In the genomic region with DNA sequence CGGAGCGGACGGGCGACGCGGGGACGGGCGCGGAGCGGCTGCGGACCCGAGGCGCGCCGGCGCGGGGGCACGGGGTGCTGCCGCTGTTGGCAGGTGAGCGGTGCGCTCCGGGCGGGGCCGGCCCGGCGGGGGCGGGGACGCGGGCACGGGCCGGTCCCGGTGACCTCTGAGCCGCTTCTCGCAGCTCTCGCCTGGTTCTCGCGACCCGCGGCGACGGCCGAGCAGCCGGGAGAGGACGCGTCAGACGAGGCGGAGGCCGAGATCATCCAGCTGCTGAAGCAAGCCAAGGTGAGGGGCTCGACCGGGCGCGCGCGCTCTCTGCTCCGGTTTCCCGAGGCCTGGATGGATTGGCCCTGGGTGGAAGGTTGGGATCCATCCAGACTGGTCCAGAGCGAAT, we compare ENCODE assay signal across 8 mouse cellular contexts. TPM values are rescaled to one million over a fixed set of nuclear protein-coding genes. Genes with fewer than 3 reads are reported as not detected.
DNase-seq lines count a peak whose midpoint lies in the region; ATAC-seq and TF ChIP-seq lines count a peak whose summit lies in the region.

No protein-coding gene starts in this region.

- peaks cover 33% of the 10 kb centered on the region for H3K36me3 ChIP-seq in heart, embryonic 10.5 days
- H3K36me3 ChIP-seq in intestine, embryonic 15.5 days: no peaks in the 10 kb centered on the region; the same call in 1 of the 2 replicates
- H3K36me3 ChIP-seq in lung, embryonic 14.5 days (ENCODE audit: insufficient read depth): peaks cover 16% of the 10 kb centered on the region

- TF ChIP-seq CTCF in lung, embryonic 14.5 days (IDR thresholded peaks at IDR 0.05; ENCODE audit: low read depth): no peak

- H3K4me2 ChIP-seq in intestine, embryonic 15.5 days (replicated peaks): peak overlapping the region; percentile 70
- peak overlapping the region; percentile 81 for H3K4me2 ChIP-seq in lung, embryonic 14.5 days

- no peaks in the 10 kb centered on the region; the same call in 1 of the 2 replicates for H3K4me1 ChIP-seq in heart, embryonic 10.5 days
- no peaks in the 10 kb centered on the region for H3K4me1 ChIP-seq in intestine, embryonic 15.5 days (replicated peaks)
- H3K4me1 ChIP-seq in lung, embryonic 14.5 days (ENCODE audit: insufficient read depth): no peaks in the 10 kb centered on the region

- H3K4me3 ChIP-seq in heart, embryonic 10.5 days: peak overlapping the region; percentile 93
- peak overlapping the region; percentile 82 for H3K4me3 ChIP-seq in intestine, embryonic 15.5 days (replicated peaks)
- H3K4me3 ChIP-seq in lung, embryonic 14.5 days (ENCODE audit: low read depth, low read length): peak overlapping the region; percentile 91

- ATAC-seq in erythroblast, adult 5-6 weeks (replicated peaks; ENCODE audit: low FRiP score, poor library complexity, severe bottlenecking): peak; percentile 50
- peak; percentile 89 for ATAC-seq in intestine, embryonic 15.5 days
- ATAC-seq in lung, embryonic 14.5 days (ENCODE audit: insufficient read depth): peak; percentile 71

- 0% methylated on average over 33 of the region's 57 CpGs for WGBS in heart, embryonic 10.5 days
- WGBS in intestine, embryonic 15.5 days: under 1% methylated on average over 43 of the region's 57 CpGs
- under 1% methylated on average over 51 of the region's 57 CpGs for WGBS in lung, embryonic 14.5 days

- peak overlapping the region; percentile 95 for H3K27ac ChIP-seq in heart, embryonic 10.5 days
- peak overlapping the region; percentile 94 for H3K27ac ChIP-seq in intestine, embryonic 15.5 days
- peak overlapping the region; percentile 88 for H3K27ac ChIP-seq in lung, embryonic 14.5 days (ENCODE audit: low read depth)

- peak; percentile 84 for DNase-seq in heart, embryonic 10.5 days (ENCODE audit: low spot score)
- DNase-seq in heart, adult 18-20 months: no peak
- peak; percentile 68 for DNase-seq in ES-CJ7 (ENCODE audit: low read depth, low spot score)
- DNase-seq in lung, embryonic 14.5 days: peak; percentile 80
- peak; percentile 73 for DNase-seq in skeletal muscle tissue, adult 2 months (ENCODE audit: low read depth, low spot score)
- no peak for DNase-seq in T-cell, adult 2 months (ENCODE audit: low spot score)

- peak overlapping the region; percentile 65 for H3K9ac ChIP-seq in intestine, embryonic 15.5 days
- peak overlapping the region; percentile 84 for H3K9ac ChIP-seq in lung, embryonic 14.5 days

- H3K27me3 ChIP-seq in heart, embryonic 10.5 days (ENCODE audit: insufficient read depth, poor library complexity, severe bottlenecking): no peaks in the 10 kb centered on the region
- no peaks in the 10 kb centered on the region for H3K27me3 ChIP-seq in intestine, embryonic 15.5 days (replicated peaks)
- no peaks in the 10 kb centered on the region for H3K27me3 ChIP-seq in lung, embryonic 14.5 days (ENCODE audit: insufficient read depth, low read length)

- H3K9me3 ChIP-seq in heart, embryonic 10.5 days: no peaks in the 10 kb centered on the region
- no peaks in the 10 kb centered on the region for H3K9me3 ChIP-seq in intestine, embryonic 15.5 days
- no peaks in the 10 kb centered on the region for H3K9me3 ChIP-seq in lung, embryonic 14.5 days (ENCODE audit: low read depth, low read length)

RNA-seq across cellular contexts. Expression of gene Ttc19, which starts 0.3 kb away (rescaled TPM):
- polyA plus RNA-seq in heart, embryonic 10.5 days (2016; fragmentation: Nextera tagmentation; extraction: Ambion mirVana): 16.6 and 20.3 TPM in 2 replicates
- total RNA-seq in heart, adult 18-20 months (2021): 10 to 100 TPM; 42.8 to 46.0 TPM
- total RNA-seq in erythroblast, adult 5-6 weeks (2015; ENCODE audit: low replicate concordance): 0.19 and 1.5 TPM in 2 replicates
- 0.70 and 2.9 TPM in 2 replicates for total RNA-seq in erythroblast, adult 5-6 weeks (2017; ENCODE audit: low replicate concordance)
- 17.8 and 19.2 TPM in 2 replicates for polyA plus RNA-seq in intestine, embryonic 15.5 days (2015; fragmentation: Nextera tagmentation; extraction: Ambion mirVana)
- 15.0 and 17.0 TPM in 2 replicates for polyA plus RNA-seq in lung, embryonic 14.5 days (2014; fragmentation: Nextera tagmentation; extraction: Ambion mirVana)

RNA-seq across cellular contexts. Expression of gene Zswim7, which starts 0.4 kb away (rescaled TPM):
- 19.2 and 19.6 TPM in 2 replicates for polyA plus RNA-seq in heart, embryonic 10.5 days (2016; fragmentation: Nextera tagmentation; extraction: Ambion mirVana)
- 10 to 100 TPM; 19.6 to 20.0 TPM for total RNA-seq in heart, adult 18-20 months (2021)
- total RNA-seq in erythroblast, adult 5-6 weeks (2015; ENCODE audit: low replicate concordance): 0.96 and 2.5 TPM in 2 replicates
- total RNA-seq in erythroblast, adult 5-6 weeks (2017; ENCODE audit: low replicate concordance): not detected in 2 replicates
- 24.4 and 24.5 TPM in 2 replicates for polyA plus RNA-seq in intestine, embryonic 15.5 days (2015; fragmentation: Nextera tagmentation; extraction: Ambion mirVana)
- polyA plus RNA-seq in lung, embryonic 14.5 days (2014; fragmentation: Nextera tagmentation; extraction: Ambion mirVana): 16.4 and 21.1 TPM in 2 replicates

RNA-seq across cellular contexts. Expression of gene Adora2b, which starts 32.8 kb away (rescaled TPM):
- polyA plus RNA-seq in heart, embryonic 10.5 days (2016; fragmentation: Nextera tagmentation; extraction: Ambion mirVana): 0.79 and 1.7 TPM in 2 replicates
- 1 to 10 TPM; 1.2 to 1.6 TPM for total RNA-seq in heart, adult 18-20 months (2021)
- total RNA-seq in erythroblast, adult 5-6 weeks (2015; ENCODE audit: low replicate concordance): 2.7 and 3.8 TPM in 2 replicates
- total RNA-seq in erythroblast, adult 5-6 weeks (2017; ENCODE audit: low replicate concordance): 0.70 and 2.6 TPM in 2 replicates
- polyA plus RNA-seq in intestine, embryonic 15.5 days (2015; fragmentation: Nextera tagmentation; extraction: Ambion mirVana): 6.9 and 7.0 TPM in 2 replicates
- polyA plus RNA-seq in lung, embryonic 14.5 days (2014; fragmentation: Nextera tagmentation; extraction: Ambion mirVana): 2.0 and 2.9 TPM in 2 replicates

Comparison
In these comparisons a context has a peak if more than half of its experiments do, and no peak if none do; other contexts are left out.
1. DNase-seq: peak in heart, embryonic 10.5 days (single experiment), ES-CJ7 (single experiment), lung, embryonic 14.5 days (single experiment) and skeletal muscle tissue, adult 2 months (single experiment); none in heart, adult 18-20 months (0 of 2) and T-cell, adult 2 months (single experiment).
2. Peak in every context shown above with its lines, with median percentiles within 50 percentile points of each other: H3K27ac ChIP-seq, H3K4me3 ChIP-seq and ATAC-seq.